Mouse (Mus musculus): ENCODE results near the gene Tdrd6. TPM values are rescaled to one million over a fixed set of nuclear protein-coding genes. Genes with fewer than 3 reads are reported as not detected.

Tdrd6 gene
- total RNA-seq (2021), result not detected

DNA sequence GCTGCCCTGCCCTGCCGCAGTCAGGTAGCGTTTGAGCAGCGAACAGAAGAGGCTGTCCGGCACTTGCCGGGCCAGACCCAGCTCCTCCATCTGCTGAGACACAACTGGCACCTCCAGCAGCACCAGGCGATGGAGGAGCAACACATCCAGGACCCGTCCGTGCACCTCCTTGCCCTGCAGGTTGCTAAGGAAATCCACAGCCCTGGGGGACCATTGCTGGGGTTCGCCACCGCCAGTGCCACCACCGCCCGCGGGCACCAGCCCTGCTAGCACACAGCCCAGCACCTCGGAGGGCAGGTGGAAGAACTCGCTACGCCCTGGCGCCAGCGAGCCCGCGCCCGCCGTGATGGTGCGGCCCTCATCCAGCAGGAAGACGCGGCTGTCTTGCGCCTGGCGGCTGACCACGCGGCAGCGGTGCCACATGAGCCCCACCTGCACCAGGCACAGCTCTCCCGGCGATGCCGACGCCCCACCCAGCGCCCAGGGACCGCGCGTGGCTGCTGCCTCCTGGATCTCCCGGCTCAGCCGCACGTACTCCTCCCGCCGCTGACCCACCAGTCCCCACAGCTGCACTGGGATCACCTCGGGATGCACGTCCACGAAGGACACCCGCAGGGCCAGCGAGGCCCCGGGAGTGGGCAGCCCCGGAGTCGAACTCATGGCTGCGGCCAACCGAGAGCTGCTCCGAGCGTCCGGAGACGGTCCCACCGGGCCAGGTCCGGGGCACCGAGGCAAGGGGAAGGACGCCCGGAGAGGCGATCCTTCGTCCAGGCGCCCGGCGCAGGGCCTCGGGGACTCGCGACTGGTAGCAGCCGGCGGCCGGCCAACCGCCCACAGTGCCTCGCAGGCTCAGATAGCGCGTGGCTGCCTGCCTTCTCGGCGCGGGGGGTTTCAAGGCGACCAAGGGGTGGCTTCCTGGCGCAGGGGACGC, at the start of gene Tdrd6:
Tdrd6 (minus strand) TSS at position 804 of the 931 bp plus-strand sequence.
- no peak for DNase-seq
- intact Hi-C loops (cut with DNase I), result no loop called here

DNA sequence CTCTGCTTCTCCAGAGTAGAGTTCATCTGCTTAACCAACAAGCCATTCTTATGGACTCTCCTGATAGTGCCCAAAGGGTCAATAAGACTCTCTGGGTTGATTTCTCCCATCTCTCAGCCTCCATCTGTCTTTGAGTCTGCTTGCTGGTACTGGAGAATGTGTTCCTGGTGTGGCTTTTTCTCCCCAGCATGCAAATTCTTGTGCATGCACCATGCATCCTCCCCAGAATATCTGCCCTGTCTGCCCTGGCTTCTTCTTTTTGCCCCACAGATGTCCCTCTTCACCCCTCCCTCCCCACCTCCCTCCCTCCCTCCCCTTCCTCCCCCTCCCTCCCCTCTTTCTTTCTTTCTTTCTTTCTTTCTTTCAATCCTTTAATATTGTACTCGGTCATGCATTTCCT, 47.2 kb upstream of the Tdrd6 start:
- intact Hi-C loops (cut with DNase I), result no loop called here
- no peak for DNase-seq

DNA sequence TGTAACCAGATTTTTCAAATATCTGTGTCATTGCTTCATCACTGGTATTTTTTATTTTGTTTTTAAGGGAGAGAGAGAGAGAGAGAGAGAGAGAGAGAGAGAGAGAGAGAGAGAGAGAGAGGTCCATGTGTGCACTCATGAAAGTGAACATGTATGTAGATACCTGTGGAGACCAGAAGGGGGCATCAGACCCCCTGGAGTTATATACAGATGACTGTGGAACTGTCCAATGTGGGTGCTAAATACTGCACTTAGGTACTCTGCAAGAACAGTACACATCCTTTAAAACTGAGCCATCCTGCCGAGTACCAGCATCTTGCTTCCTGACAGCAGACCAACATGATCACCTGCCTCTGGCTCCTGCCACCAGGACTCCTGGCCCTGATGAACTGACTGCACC, 46.1 kb upstream of the Tdrd6 start:
- DNase-seq, result no peak
- intact Hi-C loops (cut with DNase I), result no loop called here

DNA sequence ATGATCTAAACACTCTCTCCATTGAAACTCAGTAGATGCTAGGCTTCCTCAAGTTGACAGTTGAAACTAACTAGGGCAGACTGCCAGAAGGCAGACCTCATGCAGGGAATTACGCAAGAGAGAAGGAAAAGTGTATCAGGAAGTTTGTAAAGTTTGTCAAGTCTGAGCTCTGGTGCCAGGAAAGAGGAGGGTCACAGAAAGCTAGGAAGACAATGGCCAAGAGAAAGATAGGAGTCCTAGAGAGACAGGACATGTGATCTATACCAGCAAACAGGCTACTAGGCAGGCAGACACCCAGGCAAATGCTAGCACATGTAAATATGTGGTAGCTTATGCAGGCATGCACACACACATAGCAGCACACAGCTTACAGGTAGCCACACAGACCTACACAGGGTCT, 45.1 kb upstream of the Tdrd6 start:
- intact Hi-C loops (cut with DNase I), result no loop called here
- peak; percentile 14 to 20 for DNase-seq

DNA sequence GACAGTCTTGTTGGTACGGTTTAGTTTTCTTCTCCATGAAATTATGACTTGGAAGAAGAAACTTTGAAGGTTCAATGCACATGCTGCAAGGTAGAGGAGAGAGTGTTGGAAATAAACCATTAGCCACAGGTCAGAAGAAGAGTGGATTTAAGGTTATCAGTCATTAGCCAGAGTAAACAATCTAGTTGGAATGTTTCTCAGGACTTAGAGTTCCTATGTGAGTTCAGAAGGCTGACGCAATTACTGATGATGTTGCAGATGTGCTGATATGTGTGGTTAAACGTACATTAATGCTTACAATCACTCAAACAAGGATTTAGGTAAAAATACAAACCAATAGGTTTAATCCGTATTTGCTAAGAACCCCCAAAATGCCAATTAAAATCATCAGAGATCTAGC, 41.8 kb upstream of the Tdrd6 start:
- intact Hi-C loops (cut with DNase I), result no loop called here
- no peak for DNase-seq

DNA sequence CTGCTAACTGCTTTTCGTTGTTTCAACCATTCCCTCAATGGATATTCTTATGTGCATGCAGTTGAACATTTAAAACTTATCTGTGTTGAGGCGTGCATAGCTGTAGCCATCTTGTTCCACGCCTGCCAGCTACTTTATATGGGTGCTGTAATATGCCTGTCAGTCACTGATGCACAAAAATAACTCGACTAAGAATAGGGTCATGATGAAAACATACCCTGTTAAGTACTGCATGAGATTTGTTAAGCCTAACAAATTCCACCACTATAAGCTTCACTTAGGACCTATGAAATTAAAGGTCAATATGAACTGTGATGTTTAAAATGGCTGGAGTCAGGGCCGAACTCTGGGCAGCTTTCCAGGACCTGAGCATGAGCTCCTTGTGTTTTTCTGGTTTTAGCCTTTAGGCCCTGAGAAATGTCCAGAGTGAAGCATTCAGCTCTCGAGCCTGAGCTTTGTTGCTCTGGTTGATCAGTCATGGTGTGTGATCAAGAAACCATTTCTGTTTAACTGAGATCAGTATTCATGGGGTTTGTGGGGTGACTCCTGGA, 39.1 kb upstream of the Tdrd6 start:
- intact Hi-C loops (cut with DNase I), result no loop called here
- DNase-seq, result no peak

DNA sequence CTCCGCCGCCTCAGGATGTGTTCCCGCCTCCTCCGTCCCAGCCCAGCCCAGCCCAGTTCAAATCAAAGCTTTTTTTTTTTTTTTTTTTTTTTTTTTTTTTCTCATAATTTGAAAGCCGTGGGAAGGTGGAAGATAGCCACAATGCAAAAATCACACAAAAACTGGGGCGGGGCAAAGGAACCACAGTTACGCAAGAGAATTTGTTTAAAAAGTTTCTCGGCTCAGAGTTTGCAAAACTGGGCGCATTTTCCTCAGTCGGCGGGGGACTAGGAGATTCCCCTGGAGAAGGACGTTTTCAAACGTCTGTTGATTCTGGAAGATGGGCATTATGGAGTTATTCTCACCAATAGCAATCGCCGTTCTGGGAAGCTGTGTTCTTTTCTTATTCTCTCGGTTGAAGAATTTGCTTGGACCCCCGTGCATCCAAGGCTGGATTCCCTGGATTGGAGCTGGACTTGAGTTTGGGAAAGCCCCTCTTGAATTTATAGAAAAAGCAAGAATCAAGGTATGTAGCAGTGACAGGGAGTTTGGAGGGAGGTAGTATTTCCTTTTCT, 37.3 kb upstream of the Tdrd6 start, which contains the start of gene Cyp39a1:
Cyp39a1 (plus strand) TSS at position 136 of the 554 bp plus-strand sequence.
- no peak for DNase-seq
- intact Hi-C loops (cut with DNase I), result no loop called here

DNA sequence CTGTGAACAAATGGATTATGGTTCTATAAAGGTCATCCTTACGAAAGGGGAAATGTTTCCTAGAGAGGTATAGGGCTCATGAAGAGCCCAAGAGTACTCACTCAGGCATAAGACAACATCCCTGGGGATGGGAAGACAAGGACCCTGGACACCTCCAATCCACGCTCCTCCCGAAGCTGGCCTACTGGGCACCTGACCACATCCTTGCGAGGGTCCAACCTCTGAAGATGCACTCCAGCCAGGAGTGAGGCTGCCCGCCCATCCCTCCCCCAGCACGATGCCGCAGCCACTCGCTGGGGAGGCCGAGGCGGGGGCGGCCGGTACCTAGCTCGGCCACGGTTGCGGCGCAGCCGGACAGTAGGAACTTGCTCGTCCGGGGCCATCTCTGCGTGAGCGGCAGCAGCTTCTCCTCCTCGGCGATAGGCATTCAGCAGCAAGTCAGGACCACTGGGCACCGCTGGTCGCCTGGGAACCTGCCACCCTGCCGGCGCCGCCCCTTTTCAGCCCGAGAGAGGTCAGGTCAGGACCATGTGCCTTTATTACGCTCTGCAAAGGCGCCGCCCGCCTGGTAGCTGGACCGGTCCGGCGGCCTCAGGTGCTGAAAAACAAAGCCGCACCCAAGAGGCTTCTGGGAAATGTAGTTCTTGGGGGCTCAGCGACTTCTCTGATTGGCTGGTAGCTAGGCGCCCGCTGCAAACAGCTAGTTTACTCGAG, 36.6 kb upstream of the Tdrd6 start, which contains the start of gene Slc25a27:
Slc25a27 (minus strand) TSS at position 639 of the 714 bp plus-strand sequence.
- intact Hi-C loops (cut with DNase I), result no loop called here
- peak; percentile 84 to 86 for DNase-seq

DNA sequence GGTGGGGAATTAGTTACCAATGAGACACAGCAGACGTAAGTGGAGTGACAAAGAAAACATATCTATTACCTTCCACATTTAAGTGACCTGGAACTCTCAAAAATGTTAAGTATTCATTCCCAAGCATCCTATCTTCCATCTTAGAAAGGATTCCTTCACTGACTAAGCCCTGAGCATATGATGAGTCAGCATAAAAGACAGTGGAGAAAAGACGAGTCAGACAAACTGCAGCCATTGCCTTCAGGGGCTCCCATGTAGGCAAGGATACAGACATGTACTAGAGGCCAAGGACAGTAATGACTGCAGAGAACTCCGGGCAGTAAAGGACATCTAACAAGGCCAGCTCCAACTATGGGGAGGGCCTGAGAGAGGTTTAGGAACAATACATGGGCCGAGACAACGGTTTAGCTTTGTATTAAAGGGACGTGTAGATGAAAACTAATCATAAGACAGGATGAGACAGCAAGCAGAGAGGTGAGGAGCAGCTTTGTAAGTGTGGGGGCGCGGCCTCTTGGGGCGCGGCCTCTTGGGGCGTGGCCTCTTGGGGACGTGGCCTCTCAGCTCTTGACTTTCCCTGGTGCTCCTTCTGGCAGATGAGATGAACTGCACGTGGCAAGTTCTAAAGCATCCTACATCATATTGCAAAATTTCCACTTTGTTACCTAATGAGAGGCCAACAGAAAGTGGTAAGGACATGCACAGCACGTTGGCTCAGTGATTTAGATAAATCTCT, 21.4 kb upstream of the Tdrd6 start:
- no peak for DNase-seq
- intact Hi-C loops (cut with DNase I), result no loop called here

DNA sequence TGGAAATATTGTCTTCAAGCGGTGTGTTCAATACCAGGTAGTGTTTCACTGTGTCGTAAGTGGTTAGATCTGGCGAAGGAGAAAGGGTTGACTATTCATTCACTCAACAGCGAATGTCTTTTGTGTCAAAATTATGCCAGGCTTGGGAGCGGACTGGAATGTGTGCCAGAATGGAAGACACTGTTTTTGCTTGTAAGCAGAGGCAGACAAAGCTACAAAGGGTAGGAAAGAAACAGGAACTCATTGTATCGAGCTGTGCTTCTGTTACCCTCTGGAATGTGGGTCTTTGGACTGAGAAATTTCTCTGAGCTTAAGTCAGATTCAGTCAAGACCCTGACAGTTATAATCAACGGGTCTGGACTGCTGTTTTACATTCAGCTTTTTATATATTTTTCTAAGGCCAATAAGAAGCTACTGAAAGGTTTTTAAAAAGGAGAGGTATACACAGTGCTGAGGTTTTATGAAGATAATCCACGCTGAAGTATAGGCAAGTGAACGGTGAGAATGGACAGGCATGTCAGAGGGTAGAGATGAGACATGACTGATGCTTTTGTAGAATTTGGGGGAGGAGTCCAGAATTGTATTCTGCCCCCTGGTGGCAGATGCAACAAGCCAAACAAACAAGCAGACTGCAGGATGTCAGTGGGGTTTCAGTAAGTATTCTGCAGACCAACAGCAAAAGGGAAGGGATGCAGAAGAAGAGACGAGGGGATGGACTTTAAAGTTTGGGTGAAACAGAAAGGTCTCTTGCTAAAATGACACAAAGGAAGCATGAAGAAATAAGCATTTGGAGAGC, 19.7 kb upstream of the Tdrd6 start:
- intact Hi-C loops (cut with DNase I), result no loop called here
- peak in 1 of 2 experiments; percentile 20 for DNase-seq

DNA sequence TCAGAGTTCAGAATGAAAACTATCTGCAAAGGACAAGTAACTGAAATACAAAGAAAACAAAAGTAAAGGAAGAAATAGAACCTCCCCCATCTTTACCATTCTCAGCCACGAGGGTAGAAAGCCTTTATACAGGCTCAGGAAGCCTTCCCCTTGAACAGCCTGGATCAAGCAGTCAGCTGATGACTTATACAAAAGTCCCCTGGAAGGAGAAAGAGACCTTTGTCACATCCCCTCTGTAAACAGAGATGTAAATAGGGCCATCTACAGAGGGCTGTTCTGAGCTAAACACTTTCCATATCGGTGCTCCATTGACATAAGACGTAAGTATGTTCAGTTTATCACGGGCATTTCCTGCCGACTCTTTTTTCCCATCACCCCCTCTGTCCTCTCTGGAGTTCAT, 16.8 kb upstream of the Tdrd6 start:
- intact Hi-C loops (cut with DNase I), result no loop called here
- DNase-seq, result no peak

DNA sequence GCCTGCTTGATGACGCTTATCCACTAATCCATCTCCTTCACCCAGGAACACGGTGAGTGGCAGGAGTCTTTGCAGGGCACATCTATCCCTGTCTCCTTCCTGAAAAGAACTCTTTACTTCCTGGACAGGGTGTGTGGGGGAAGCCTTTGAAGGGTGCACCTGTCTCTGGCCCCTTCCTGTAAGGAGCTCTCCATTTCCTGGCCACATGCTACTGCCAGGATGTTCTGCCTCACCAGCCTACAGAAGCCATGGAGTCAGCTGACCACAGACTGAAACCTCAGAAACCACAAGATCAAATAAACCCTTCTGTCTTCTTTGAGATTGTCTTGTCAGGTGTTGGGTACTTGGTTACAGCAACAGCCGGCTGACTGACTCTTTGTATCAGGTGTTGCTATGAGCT, 15.0 kb upstream of the Tdrd6 start:
- DNase-seq, result no peak
- intact Hi-C loops (cut with DNase I), result no loop called here

DNA sequence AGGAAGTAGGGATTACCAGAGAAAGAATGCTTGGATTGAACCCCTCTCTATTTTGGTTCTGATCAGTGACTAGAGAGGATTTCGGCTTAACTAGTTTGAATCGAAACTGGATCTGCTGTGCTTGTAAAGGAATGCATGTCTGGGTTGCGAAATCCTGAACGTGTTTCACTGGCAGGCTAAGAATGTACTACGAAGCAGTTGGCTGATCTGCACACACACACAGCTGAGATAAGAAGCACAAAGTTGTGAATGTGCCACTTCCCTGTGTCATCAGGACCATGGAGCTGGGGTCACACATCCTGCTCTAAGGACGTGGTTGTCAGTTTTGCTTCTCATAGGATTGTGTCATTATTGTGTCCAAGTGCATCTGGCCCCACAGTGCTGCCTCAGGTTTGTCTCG, 14.3 kb upstream of the Tdrd6 start:
- DNase-seq, result peak in 1 of 2 experiments; percentile 22
- intact Hi-C loops (cut with DNase I), result no loop called here

DNA sequence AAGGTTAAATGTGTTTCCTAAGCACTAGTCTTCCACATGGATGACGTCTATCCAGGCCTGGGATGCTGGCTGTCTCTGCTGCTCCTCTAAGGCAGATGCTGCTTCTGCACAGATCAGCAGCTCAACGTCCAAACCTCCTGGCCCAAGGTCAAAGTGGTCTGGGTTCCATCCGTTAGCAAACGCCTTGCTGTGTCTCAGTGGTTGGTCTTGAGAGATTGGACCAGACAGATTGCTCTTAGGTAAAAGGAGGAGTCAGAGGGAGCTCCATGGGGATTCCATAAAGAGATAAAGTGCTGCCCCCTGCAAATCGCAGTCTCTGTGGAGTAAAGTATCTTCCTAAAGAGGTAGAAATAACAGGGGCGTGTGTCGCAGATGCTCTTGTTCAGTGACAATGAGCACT, 13.1 kb upstream of the Tdrd6 start:
- intact Hi-C loops (cut with DNase I), result no loop called here
- no peak for DNase-seq

DNA sequence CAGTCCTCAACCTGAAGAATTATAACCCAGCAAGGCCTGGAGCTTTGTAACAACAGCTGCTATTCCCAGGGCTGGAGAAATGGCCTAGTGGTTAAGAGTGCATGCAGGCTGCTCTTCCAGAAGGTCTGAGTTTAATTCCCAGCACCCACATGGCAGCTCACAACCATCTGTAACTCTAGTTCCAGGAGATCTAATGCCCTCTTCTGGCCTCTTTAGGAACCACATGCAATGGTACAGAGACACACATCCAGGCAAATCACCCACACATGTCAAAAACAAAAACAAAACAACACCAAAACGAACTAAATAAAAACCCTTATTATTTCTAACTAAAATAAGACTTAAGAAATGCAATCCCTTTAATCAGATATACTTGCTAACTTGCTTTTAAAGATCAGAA, 10.7 kb upstream of the Tdrd6 start:
- intact Hi-C loops (cut with DNase I), result no loop called here
- no peak for DNase-seq

DNA sequence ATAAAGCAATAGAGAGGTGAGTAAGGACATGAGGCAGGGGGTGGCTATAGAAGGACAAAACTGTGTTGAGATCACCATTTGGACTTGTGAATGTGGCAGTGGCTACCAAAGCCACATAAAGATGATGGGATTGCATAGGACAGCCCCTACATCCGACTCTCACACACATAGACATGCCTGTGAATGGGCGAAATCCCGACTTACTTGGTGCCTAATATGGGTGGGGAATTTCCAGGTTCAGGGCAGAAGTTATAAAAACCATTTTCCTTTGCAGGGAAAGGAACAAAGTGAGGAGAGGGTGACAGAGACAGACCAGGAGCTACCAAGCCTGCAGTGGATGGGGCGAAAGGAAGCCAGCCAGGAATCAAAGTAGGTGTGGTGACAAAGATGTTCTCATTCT, 7.0 kb upstream of the Tdrd6 start:
- intact Hi-C loops (cut with DNase I), result no loop called here
- DNase-seq, result no peak

DNA sequence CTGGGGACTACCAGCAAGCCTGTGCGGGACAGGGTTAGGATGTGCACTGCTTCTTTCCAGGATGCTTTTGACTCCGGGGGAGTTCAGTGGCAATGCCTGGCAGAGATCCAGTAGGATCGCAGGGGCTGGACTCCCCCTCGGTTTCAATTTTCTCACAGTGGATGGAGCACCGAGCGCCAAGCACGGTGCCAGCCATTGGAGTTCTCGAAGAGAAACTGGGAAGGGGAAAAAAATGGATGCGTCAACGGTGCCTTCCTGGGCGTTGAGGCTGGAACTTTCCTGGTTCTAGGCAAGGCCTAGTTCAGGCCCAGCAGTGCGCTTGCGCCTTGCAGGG, 295 bp upstream of the Tdrd6 start:
- intact Hi-C loops (cut with DNase I), result no loop called here

DNA sequence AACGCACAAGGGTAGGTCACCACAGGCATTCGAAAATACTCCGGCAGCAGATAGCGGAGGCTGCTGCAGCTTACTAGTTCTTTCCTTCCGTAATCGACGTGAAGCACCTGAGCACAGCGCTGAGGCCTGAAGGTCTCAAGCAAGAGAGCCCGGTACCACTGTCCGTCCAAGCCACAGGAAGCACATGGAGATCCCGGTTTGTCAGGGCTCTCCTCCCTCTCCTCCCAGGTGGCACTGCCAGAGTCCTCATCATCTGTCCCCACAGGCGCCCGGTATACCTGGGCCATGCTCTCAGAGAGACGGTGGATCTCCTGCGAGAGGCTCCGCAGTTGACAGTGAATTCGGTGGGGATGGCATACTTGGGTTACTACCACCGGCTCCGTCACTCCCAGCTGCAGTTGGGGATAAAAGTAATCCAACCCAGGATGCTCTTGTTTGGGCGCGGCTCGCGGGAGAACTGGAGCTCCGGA, 1.0 kb downstream of the Tdrd6 start:
- no peak for DNase-seq
- intact Hi-C loops (cut with DNase I), result no loop called here

More for the DNA sequence above, 295 bp upstream of the Tdrd6 start:
- DNase-seq, result no peak

DNA sequence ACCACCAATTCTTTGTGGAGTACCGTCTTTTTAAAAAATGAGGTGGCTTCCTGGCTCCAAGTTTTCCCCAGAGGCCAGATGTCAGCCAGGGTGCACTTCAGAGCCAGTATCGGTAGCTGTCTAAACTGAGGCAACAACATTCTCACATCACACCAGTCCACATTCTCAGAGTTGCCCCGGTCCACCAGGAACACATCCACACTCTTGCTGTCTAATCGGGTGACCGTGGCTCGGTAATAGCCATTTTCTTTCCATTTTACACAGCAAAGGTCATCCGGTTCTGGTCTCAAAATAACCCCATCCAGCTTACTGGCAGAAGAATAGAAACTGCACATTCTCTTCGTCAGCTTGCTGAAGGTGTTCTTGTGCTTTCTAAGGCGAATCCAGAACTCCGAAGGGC, 1.9 kb downstream of the Tdrd6 start:
- intact Hi-C loops (cut with DNase I), result no loop called here
- no peak for DNase-seq

DNA sequence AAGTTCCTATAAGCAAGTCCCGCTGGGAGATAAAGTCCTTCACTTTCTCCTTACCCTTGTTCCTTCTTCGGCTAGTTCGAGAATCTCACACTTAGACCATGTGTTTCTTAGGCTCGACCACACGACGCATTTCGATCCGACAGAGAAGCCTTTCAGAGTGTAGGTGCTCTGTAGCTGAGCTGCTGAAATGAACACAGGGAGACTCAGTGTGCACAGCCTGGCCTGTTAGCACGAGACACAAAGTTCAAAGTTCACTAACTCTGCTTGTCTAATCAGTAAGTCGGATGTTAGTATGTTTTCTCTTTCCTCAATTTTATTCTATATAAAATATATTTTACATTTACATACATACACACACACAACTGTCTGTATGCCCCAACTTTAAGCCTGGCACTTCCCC, 8.0 kb downstream of the Tdrd6 start:
- intact Hi-C loops (cut with DNase I), result no loop called here
- no peak for DNase-seq

All from heart, postnatal 36 days (tissue).